Mouse (Mus musculus): ENCODE measurements around the gene St7. TPM values are rescaled to one million over a fixed set of nuclear protein-coding genes. Genes with fewer than 3 reads are reported as not detected.
A peak's percentile ranks its signal among the peaks of the same experiment; 100 is the strongest.

St7 gene
- total RNA-seq, 2 experiments from 2014 or later = 8.5 to 9.9 TPM

DNA sequence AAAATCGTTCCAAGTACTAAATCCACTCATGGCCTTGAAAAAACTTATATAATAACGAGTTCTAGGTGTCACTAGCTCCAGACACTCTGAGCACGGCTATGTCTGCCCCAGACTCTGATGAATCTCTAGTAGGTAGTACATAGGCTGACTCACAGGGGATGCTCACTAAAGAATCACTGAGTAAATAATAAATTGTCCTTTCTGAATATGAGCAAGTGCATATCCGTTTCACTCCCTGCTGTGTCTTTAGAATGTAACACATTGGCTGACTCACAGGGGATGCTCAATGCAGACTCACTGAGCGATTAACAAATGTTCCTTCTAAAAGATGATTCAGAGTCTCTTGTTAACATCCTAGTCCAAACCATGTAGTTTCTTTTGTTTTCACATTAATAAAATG is 285.6 kb downstream of the St7 start:
- no peak for DNase-seq
- intact Hi-C loops (cut with DNase I; ENCODE audit: low total_unique reads) = no loop called here

DNA sequence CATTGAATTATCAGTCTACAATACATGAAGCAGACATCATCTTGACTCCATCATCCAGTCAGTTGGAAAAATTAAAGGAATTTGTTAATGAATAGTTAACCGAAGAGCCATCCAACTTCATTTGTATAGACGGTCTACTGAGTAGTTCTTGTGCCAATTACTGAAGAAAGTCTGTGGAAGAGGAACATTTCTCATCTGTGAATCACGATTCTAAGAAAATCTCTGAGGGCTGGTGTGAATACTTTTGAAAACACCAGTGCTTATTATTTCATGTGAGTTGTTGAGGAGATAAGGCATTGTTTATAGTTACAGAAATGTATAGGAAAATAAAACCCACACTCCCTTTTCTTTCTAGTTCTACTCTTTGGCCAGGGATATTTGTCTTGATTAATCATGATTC is 286.1 kb downstream of the St7 start:
- DNase-seq = no peak
- intact Hi-C loops (cut with DNase I; ENCODE audit: low total_unique reads) = no loop called here

DNA sequence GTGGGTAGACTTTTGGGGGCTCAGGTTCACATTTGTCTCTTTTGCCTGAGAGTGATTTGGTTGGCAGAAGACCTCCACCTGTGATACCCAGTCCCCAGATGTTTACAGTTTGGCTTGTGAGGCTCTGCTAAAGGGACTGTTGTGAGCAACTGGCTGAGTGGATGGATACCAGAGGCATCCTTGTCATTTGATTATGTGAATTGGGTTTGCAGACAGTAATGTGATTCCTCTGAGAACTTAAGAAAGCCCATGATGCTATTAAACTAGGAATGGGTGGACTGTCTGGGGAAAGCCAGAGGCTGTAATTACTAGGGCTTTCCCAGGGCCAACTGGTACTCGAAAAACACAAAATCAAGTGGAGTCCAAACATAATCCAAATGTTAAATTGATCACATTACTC is 286.6 kb downstream of the St7 start:
- DNase-seq = no peak
- intact Hi-C loops (cut with DNase I; ENCODE audit: low total_unique reads) = no loop called here

- intact Hi-C loops (cut with DNase I; ENCODE audit: low total_unique reads) = no loop called here
- DNase-seq = no peak
Measured at GRCm38 (mm10) chr6:17990173-17991028, 297.7 kb downstream of the St7 start.

DNA sequence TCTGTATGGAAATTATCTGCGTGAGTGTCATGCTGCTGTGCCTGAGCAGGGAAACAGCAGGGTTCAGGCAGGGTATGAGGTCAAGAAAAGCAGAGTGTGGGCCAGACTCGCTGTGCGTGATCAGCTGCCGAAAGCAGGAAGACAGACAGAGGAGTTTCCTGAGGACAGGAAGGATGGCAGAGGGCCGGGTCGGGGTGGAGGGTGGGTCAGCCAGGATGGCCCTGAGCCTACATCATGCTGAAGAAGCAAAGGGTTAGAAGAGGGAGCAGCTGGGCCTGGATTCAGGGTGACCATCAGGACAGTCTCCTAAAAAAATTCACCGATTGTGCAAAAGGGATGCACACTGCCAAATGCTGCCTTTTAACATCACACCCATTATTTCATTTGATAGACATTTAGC is 298.9 kb downstream of the St7 start:
- intact Hi-C loops (cut with DNase I; ENCODE audit: low total_unique reads) = no loop called here
- DNase-seq = peak; percentile 17

Other genes starting within 250 kb of the St7 start
- 10 to 100 TPM in 1 of 2 experiments, 1 to 10 TPM in 1; 7.5 to 10.9 TPM for gene Met, start 229.1 kb upstream of the St7 start, total RNA-seq (2021)
- 100 to 1,000 TPM; 314 to 329 TPM for gene Capza2, start 56.7 kb upstream of the St7 start, total RNA-seq (2021)

Measured in gastrocnemius, postnatal 14 days (tissue).